Mouse (Mus musculus): ENCODE data around the gene Nudt22. TPM values are rescaled to one million over a fixed set of nuclear protein-coding genes. Genes with fewer than 3 reads are reported as not detected.

The Nudt22 gene
- polyA plus RNA-seq (2012; rRNA removed) = 5.8 and 6.5 TPM in 2 replicates

DNA sequence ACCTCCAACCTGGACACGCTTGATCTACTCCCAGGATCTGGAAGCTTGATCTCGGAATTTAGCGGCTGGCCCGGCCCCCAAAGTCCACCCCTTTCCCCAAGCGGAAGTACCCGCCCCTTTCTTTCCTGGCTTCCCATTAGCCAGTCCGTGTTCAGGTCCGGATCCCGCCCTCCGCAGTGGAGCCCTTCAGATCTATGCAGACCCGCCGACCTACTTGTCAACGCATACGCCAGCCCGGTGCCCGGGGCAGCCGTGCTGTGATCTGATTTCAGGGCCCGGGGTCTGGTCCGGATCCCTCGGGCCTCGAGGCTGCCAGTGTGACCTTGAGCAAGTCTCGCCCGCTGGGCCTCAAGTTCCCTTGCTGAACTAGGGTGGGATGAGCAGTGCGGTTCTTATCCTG, at the start of gene Nudt22, which contains the start of gene Trpt1:
TSS of gene Nudt22 (minus strand) at position 112 of the 400 bp plus-strand sequence.
TSS of gene Trpt1 (plus strand) at position 126 of the 400 bp plus-strand sequence.

DNA sequence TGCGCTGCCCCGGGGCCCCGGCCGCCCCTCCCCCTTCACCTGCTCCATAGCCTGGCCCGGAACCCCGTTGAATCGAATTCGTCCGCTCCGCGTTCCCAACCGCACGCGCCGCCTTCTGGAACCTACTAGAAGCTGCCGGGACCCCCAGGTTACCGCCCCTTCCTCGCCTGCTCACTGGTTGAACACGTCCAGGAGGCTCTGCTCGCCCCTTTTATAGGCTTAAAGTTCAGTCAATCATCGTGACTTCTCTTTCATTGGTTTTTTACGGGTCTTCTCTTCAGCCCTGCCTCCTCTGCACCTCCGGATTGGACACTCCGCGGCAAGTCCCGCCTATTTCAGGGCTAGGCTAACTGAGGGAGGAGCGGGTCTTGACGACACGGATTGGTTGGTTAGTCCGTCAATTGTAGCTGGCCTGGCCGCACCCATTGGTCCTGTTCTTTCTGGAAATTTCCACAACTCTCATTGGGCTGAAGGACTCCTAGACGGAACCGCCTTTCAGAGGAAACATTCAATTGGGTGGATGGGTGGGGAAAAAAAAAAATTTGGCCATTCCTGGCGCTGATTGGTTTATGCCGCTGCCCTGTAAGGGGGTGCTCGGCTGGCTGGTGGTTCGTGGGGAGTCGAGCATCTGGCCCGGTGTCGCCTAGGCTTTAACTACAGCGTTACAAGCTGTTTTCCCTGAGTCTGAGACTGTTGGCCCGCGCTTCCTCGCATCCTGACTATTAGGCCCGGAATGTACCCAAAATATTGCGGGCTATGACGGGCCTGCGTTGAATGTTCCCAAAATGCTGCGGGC, 44.1 kb upstream of the Nudt22 start, which contains the start of gene Stip1:
TSS of gene Stip1 (minus strand) at position 127 of the 796 bp plus-strand sequence.

GRCm38 (mm10) chr19:7019191-7019590, 23.3 kb upstream of the Nudt22 start, which contains the start of gene Fermt3:
TSS of gene Fermt3 (minus strand) at chr19:7019469.

GRCm38 (mm10) chr19:6992011-6992858, 3.7 kb downstream of the Nudt22 start, which contains the start of gene Dnajc4:
TSS of gene Dnajc4 (minus strand) at chr19:6992572.

GRCm38 (mm10) chr19:6987061-6987903, 8.6 kb downstream of the Nudt22 start, which contains the start of gene Vegfb:
TSS of gene Vegfb (minus strand) at chr19:6987651.

DNA sequence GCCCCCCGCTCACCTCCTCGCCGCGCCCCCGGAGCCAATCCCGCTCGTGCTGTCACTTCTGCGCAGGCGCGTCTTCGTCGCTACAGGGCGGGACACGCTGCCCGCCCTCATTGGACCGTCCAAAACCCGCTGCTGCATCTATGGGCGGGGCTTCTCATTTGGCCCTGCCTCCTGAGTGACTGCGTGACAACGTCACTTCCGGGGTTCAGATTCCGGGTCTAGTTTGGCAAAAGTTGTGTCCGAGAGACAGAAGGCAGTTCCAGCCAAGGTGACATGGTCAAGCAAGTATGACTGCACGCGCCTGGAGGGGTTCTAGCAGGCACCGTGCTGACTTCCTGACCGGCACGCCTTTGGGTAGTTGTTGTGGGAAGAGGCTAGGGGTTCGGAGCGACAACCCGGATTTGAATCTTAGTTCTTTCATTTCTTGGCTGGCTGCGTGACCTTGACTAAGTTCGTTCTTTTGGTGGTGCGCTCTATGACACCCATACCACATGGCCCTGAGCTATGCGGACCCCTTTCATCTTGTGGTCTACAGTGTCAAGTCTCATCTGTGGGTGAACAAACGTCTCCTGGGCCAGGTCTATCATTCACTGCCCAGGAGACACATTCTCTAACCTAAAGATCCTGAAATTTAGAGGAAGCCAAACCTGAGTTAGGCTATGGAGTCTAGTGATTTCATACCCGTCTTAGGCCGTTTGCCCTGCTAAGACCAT, 15.4 kb downstream of the Nudt22 start, which contains the start of gene Fkbp2:
TSS of gene Fkbp2 (minus strand) at position 121 of the 713 bp plus-strand sequence.

GRCm38 (mm10) chr19:6975537-6976521, 20.1 kb downstream of the Nudt22 start, which contains the start of gene Plcb3:
TSS of gene Plcb3 (minus strand) at chr19:6976470.

DNA sequence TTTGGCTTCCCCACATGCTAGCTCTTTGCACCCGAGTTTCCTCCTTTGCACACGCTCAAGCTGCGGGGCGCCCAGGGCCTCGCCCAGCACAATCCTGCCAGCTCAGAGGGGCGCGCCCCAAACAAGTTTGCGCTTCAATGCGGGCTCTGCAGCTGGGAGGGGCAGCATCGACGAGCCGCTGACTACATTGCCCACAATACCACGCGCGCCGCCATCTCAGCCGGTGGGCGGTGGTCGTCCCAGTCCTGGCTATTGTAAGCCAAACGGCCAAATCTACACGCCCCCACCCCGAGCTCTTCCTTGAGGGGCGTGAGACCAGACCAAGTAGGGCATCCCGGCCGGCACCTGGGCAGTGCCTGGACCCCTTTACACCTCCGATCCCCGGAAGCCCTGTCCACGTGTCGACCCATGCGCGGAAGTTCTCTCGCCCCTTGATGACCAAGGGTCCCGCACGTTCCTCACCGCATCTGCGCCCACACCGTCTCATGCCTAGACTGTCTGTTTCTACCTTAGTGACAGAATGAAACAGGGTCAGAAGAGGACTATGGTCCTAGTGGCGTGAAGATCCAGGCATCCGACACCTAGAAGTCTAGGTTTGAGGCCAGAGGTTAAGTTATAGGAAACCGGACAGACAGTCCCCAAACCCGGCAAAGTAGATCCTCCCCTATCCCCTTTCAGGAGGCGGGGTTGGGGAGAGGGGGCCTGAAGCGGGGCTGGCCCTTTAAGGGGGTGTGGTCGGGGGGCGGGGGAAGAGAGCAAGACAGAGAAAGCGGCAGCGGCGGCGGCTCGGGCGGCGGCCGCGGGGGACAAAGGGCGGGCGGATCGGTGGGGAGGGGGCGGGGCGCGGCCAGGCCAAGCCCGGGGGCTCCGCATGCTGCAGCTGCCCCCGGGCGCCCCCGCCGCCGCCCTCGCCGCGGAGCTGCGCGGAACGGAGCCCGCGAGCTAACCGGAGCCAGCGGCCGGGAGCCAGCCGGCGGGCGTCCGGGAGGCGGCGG, 21.4 kb downstream of the Nudt22 start, which contains the start of gene Ppp1r14b:
TSS of gene Ppp1r14b (plus strand) at position 758 of the 995 bp plus-strand sequence.

Other genes starting within 250 kb of the Nudt22 start
- 3.1 and 3.2 TPM in 2 replicates for gene Rps6ka4, start 155.5 kb downstream of the Nudt22 start, polyA plus RNA-seq (2012; rRNA removed)
- 1.9 and 3.2 TPM in 2 replicates for gene Ccdc88b, start 137.9 kb downstream of the Nudt22 start, polyA plus RNA-seq (2012; rRNA removed)
- 65.8 and 73.0 TPM in 2 replicates for gene Trmt112, start 86.4 kb downstream of the Nudt22 start, polyA plus RNA-seq (2012; rRNA removed)
- 60.2 and 66.5 TPM in 2 replicates for gene Prdx5, start 86.0 kb downstream of the Nudt22 start, polyA plus RNA-seq (2012; rRNA removed)
- gene Esrra, start 74.3 kb downstream of the Nudt22 start, polyA plus RNA-seq (2012; rRNA removed) = 5.8 and 6.3 TPM in 2 replicates
- 0.17 and 0.29 TPM in 2 replicates for gene Catsperz, start 70.7 kb downstream of the Nudt22 start, polyA plus RNA-seq (2012; rRNA removed)
- 0.02 TPM in 1 of 2 replicates, not detected in the other for gene Kcnk4, start 61.6 kb downstream of the Nudt22 start, polyA plus RNA-seq (2012; rRNA removed)
- 22.4 and 24.1 TPM in 2 replicates for gene Bad, start 54.3 kb downstream of the Nudt22 start, polyA plus RNA-seq (2012; rRNA removed)
- gene Gpr137, start 53.6 kb downstream of the Nudt22 start, polyA plus RNA-seq (2012; rRNA removed) = 5.3 and 5.7 TPM in 2 replicates
- gene Ppp1r14b, start 21.1 kb downstream of the Nudt22 start, polyA plus RNA-seq (2012; rRNA removed) = 68.9 and 77.1 TPM in 2 replicates
- gene Plcb3, start 19.6 kb downstream of the Nudt22 start, polyA plus RNA-seq (2012; rRNA removed) = 7.1 and 7.7 TPM in 2 replicates
- gene Fkbp2, start 15.6 kb downstream of the Nudt22 start, polyA plus RNA-seq (2012; rRNA removed) = 52.6 and 54.0 TPM in 2 replicates
- gene Vegfb, start 8.5 kb downstream of the Nudt22 start, polyA plus RNA-seq (2012; rRNA removed) = 5.9 and 8.0 TPM in 2 replicates
- gene Dnajc4, start 3.5 kb downstream of the Nudt22 start, polyA plus RNA-seq (2012; rRNA removed) = 7.8 and 8.6 TPM in 2 replicates
- gene Trpt1, start within 50 bp of the Nudt22 start, polyA plus RNA-seq (2012; rRNA removed) = 1.7 and 1.9 TPM in 2 replicates
- gene Fermt3, start 23.4 kb upstream of the Nudt22 start, polyA plus RNA-seq (2012; rRNA removed) = 51.7 and 61.6 TPM in 2 replicates
- gene Stip1, start 43.9 kb upstream of the Nudt22 start, polyA plus RNA-seq (2012; rRNA removed) = 90.9 and 96.6 TPM in 2 replicates
- 3.9 and 4.1 TPM in 2 replicates for gene Macrod1, start 60.7 kb upstream of the Nudt22 start, polyA plus RNA-seq (2012; rRNA removed)
- 0.01 and 0.03 TPM in 2 replicates for gene Flrt1, start 109.6 kb upstream of the Nudt22 start, polyA plus RNA-seq (2012; rRNA removed)
- 29.6 and 35.9 TPM in 2 replicates for gene Otub1, start 210.2 kb upstream of the Nudt22 start, polyA plus RNA-seq (2012; rRNA removed)
- 256 and 259 TPM in 2 replicates for gene Cox8a, start 221.5 kb upstream of the Nudt22 start, polyA plus RNA-seq (2012; rRNA removed)
- 14.9 and 18.8 TPM in 2 replicates for gene Naa40, start 245.1 kb upstream of the Nudt22 start, polyA plus RNA-seq (2012; rRNA removed)

Data from liver, embryonic 14 days (tissue).